Mouse (Mus musculus) embryonic fibroblast, embryonic 13.5 days (primary cell): ENCODE data around the gene Pdcd1lg2.

Experiments used
- CTCF ChIP-seq: IDR thresholded peaks from 2 replicates; pipeline ENCODE4 v1.5.1; 2011; ENCODE audit warnings: mild to moderate bottlenecking, control low read depth, low read length, moderate library complexity, borderline replicate concordance; ENCODE audit not compliant: insufficient read depth
- POLR2A ChIP-seq: IDR thresholded peaks from 2 replicates; pipeline ENCODE4 v1.6.1; 2011; ENCODE audit warnings: low read depth, mild to moderate bottlenecking, control low read depth, low read length, moderate library complexity

GRCm38 (mm10) chr19:29497874-29498273, 87.2 kb downstream of the Pdcd1lg2 start:
- no peak for TF ChIP-seq POLR2A
- TF ChIP-seq CTCF, result no peak
